Mouse (Mus musculus) megakaryocyte, embryonic 14.5 days (primary cell): ENCODE results near the gene Smndc1. TPM values are rescaled to one million over a fixed set of nuclear protein-coding genes. Genes with fewer than 3 reads are reported as not detected.

Source experiments
- H3K27me3 ChIP-seq: replicated peaks from 2 replicates; pipeline ENCODE3; 2012; ENCODE audit warnings: inconsistent platforms
- H3K36me3 ChIP-seq: replicated peaks from 2 replicates; pipeline ENCODE3; 2012; ENCODE audit warnings: low read length, inconsistent platforms, mixed read lengths
- H3K4me1 ChIP-seq: 2 replicates; pipeline ENCODE4 v1.6.1; 2012; ENCODE audit warnings: inconsistent platforms
- H3K4me3 ChIP-seq: replicated peaks from 2 replicates; pipeline ENCODE3; 2012; ENCODE audit warnings: moderate library complexity, mild to moderate bottlenecking, inconsistent platforms
- H3K9me3 ChIP-seq: 2 replicates; pipeline ENCODE4 v1.6.1; 2012; ENCODE audit warnings: inconsistent platforms
- FLI1 ChIP-seq: IDR thresholded peaks from 2 replicates; pipeline ENCODE4 v1.6.1; 2012; ENCODE audit warnings: low read length, inconsistent platforms, mixed read lengths
- GATA1 ChIP-seq: IDR thresholded peaks from 3 replicates; pipeline ENCODE4 v1.6.1; 2012; ENCODE audit warnings: mixed read lengths, low read length, inconsistent platforms, borderline replicate concordance
- polyA plus RNA-seq: library from polyadenylated mRNA; stranded (reverse); fragments of >175 nt; gene quantifications from 2 replicates; pipeline ENCODE4 v1.2.3, GENCODE M21; 2012; ENCODE audit warnings: low replicate concordance; ENCODE audit not compliant: insufficient read depth

Gene Smndc1
- polyA plus RNA-seq, 1 experiment = 76.8 TPM

DNA sequence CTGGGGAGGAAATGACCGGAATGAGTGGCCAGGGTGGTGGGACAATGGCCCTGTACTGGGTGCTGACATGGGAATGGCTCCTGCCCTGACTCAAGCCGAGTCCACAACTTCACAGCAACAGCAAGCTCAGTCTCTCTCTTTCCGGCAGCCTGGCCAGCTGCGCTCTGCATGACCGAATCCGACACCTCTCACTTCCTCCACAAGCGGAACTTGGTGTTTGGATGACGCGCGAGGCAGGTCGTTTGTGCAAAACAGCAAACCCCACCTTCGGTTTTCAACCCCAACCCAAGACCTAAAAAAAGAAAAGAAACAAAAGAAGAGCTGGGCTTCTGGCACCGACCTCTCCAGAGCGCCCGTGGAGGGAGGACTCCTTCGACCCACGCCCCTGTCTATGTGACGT lies 34.3 kb upstream of the Smndc1 start:
- peak overlapping the region; percentile 87 for H3K4me3 ChIP-seq

DNA sequence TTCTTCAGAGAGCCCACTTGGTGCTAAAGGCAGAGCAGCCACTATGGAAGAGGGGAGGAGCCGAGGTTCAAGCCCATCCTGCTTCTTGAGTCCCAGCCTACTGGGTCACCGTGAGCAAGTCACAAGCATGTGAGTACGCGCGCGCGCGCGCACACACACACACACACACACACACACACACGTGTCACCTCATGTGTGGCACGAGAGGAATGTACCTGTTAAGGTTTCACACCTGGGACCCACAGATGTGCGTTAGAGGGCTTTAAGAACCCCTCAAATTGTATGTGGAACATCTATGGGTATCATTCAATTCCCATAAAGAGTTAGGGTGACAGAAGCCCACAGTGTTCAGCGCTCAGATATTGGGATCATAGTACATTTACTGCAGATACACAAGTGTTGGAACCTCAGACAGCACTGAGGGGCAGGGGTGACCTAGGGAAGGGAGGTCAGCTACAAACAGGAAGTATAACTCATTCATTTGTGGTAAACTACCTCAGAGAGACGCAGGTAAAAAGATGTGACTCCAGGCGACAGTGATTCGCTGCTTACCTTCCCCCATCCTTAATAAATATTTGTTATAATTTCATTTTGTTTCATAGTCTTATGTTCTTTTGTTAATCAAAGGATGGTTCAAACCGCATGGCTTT lies 33.6 kb upstream of the Smndc1 start:
- Histone ChIP-seq H3K9me3 (no peaks in the 10 kb centered on the region), H3K27me3 (peaks cover 64% of the 10 kb centered on the region), H3K36me3 (no peaks in the 10 kb centered on the region), H3K4me3 (peak overlapping the region; percentile 87), H3K4me1 (peaks cover 44% of the 10 kb centered on the region)
- TF ChIP-seq GATA1 (no peak), FLI1 (no peak)

More for the DNA sequence above, 34.3 kb upstream of the Smndc1 start:
- TF ChIP-seq GATA1 (no peak), FLI1 (no peak)
- Histone ChIP-seq H3K9me3 (no peaks in the 10 kb centered on the region), H3K36me3 (no peaks in the 10 kb centered on the region), H3K4me1 (peaks cover 44% of the 10 kb centered on the region), H3K27me3 (peaks cover 65% of the 10 kb centered on the region)

DNA sequence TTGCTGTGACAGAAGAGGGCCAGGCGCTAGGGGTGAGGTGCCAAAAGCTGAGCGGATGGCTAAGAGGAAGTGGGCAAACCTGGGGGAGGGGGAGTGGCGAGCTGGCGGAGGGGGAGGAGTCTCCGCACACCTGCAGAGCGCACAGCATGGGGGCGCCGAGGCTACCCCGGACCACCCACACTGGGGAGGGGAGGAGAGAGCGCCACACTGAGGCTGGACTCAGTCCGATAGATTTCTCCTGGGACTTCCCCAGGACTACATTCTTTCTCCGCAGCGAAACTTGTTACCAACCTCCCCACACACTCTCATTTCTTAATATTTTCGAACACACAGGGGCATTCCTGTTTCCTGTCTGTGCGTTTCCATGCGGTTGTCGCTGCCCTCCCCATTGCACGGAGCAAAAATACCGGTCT lies 33.0 kb upstream of the Smndc1 start:
- H3K27me3 ChIP-seq = peaks cover 63% of the 10 kb centered on the region
- no peaks in the 10 kb centered on the region for H3K9me3 ChIP-seq
- TF ChIP-seq GATA1 (no peak), FLI1 (no peak)
- peaks cover 47% of the 10 kb centered on the region for H3K4me1 ChIP-seq
- H3K4me3 ChIP-seq = peak overlapping the region; percentile 78
- H3K36me3 ChIP-seq = no peaks in the 10 kb centered on the region

GRCm38 (mm10) chr19:53422358-53423308 lies 32.3 kb upstream of the Smndc1 start:
- TF ChIP-seq FLI1 (no peak), GATA1 (no peak)
- Histone ChIP-seq H3K36me3 (no peaks in the 10 kb centered on the region), H3K4me3 (peak overlapping the region; percentile 78), H3K4me1 (peaks cover 47% of the 10 kb centered on the region), H3K9me3 (no peaks in the 10 kb centered on the region), H3K27me3 (peaks cover 63% of the 10 kb centered on the region)

- Histone ChIP-seq H3K9me3 (no peaks in the 10 kb centered on the region), H3K4me1 (peaks cover 47% of the 10 kb centered on the region), H3K36me3 (no peaks in the 10 kb centered on the region), H3K4me3 (peak overlapping the region; percentile 90), H3K27me3 (peaks cover 62% of the 10 kb centered on the region)
- TF ChIP-seq GATA1 (no peak), FLI1 (no peak)
Observed at GRCm38 (mm10) chr19:53421583-53422188, 31.3 kb upstream of the Smndc1 start.

DNA sequence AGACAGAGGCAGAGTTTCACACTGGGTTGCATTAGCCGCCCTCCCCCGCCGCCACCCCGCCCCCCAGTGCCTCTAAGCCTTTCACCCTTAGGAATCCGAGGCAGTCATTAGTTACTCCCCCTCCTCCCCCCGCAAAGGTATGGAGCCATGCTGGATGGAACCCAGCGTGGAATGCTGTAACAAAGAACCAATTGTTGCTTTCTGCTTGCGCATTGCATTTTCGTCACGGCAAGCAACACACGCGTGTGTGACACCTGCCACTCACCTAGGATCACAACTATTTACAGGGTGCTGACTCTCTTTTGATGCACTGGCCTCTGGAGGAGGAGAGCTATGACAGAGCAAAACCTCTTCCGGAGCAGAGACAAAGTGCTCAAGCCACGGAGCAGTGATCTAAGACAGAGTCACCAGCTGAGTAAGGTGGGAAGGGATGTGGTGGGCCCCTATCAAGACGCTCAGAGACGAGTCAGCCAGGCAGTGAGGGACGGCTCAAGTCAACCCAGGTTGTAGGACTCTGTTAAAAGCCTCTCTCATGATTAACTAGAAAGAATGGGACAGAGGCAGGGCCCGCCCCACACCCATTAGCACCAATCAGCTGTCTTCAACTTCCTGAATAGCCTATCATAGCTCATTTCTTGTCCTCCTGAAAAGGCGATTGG lies 30.7 kb upstream of the Smndc1 start:
- H3K4me1 ChIP-seq = peaks cover 47% of the 10 kb centered on the region
- H3K9me3 ChIP-seq = no peaks in the 10 kb centered on the region
- peaks cover 67% of the 10 kb centered on the region for H3K27me3 ChIP-seq
- TF ChIP-seq GATA1 = no peak
- no peak for TF ChIP-seq FLI1
- no peaks in the 10 kb centered on the region for H3K36me3 ChIP-seq
- peak overlapping the region; percentile 90 for H3K4me3 ChIP-seq

GRCm38 (mm10) chr19:53419834-53420233 lies 29.5 kb upstream of the Smndc1 start:
- Histone ChIP-seq H3K36me3 (no peaks in the 10 kb centered on the region), H3K4me3 (no peak overlapping the region), H3K4me1 (peaks cover 43% of the 10 kb centered on the region), H3K9me3 (no peaks in the 10 kb centered on the region), H3K27me3 (peaks cover 58% of the 10 kb centered on the region)
- TF ChIP-seq GATA1 (no peak), FLI1 (no peak)

DNA sequence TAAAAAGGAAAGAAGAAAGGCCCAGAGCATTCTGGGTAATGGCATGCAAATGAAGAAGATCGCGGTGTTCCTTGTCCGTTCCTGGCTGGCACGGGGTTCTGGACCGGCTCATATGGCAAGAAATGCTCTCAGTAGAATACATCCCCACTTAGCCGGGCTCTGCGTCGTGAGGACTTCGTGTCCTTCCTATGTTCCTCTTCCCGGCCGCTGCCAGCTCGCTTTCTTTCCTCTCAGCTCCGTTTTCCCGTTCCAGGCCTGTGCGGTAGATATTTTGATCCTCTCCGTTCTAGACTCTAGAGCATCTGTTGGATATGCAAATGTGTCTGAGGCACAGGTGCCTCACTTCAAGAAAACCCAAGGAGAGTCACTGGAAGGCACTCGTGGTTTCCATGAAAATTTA lies 24.8 kb upstream of the Smndc1 start:
- H3K36me3 ChIP-seq = no peaks in the 10 kb centered on the region
- peaks cover 36% of the 10 kb centered on the region for H3K27me3 ChIP-seq
- TF ChIP-seq FLI1 (no peak), GATA1 (no peak)
- no peak overlapping the region for H3K4me3 ChIP-seq
- H3K9me3 ChIP-seq = no peaks in the 10 kb centered on the region
- H3K4me1 ChIP-seq = peaks cover 7% of the 10 kb centered on the region; the same call in 1 of the 2 replicates

DNA sequence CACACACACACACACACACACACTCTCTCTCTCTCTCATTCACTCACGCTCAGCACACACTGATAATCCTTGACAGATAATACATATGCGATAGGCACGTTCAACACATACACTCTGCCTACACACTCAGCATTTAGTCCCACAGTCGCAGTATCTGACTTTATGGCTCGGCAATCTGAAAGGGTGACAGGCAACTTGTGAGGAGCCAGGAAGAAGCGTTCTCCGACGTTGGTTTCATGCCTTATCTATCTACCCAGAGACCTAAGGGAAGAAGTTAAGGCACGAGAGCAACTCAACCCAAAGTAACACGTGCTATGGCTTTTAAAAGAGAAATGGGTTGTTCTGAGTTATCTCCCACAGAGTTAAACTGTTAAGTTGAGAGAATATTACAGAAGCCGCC lies 24.3 kb upstream of the Smndc1 start:
- Histone ChIP-seq H3K4me1 (peaks cover 7% of the 10 kb centered on the region; the same call in 1 of the 2 replicates), H3K9me3 (no peaks in the 10 kb centered on the region), H3K4me3 (no peak overlapping the region), H3K36me3 (no peaks in the 10 kb centered on the region), H3K27me3 (peaks cover 36% of the 10 kb centered on the region)
- no peak for TF ChIP-seq FLI1
- no peak for TF ChIP-seq GATA1
